Mouse (Mus musculus): ENCODE data around the gene Shisa8.

DNA sequence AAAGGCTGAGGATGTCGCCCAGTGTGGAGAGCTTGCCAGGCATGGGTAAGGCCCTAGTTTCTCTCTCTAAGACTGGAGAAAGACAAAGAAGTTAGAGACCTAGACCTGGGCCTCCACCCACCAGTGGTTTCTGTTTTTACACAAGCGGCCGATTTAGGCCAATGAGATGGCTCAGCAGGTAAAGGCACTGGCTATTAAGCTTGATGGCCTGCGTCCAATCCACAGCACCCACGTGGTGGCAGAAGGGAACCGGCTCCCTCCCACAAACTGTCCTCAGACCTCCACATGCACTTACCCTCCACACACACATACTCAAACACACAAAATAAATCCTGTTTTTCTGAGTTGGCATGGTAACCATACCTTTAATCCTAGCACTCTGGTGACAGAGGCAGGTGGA is 10.5 kb downstream of the Shisa8 start:
- TF ChIP-seq GATA1 (IDR thresholded peaks at IDR 0.05; ENCODE audit: borderline replicate concordance, low read length) (no peak), FLI1 (IDR thresholded peaks at IDR 0.05; ENCODE audit: low read length) (no peak)

Measured in megakaryocyte, embryonic 14.5 days (primary cell).